Mouse (Mus musculus): ENCODE measurements around the gene Btf3. TPM values are rescaled to one million over a fixed set of nuclear protein-coding genes. Genes with fewer than 3 reads are reported as not detected.

The Btf3 gene
- polyA plus RNA-seq (2014; fragmentation: Illumina TruSeq; extraction: RNeasy Lipid Tissue Mini Kit (QIAGEN cat#74804); ENCODE audit: low read depth, low replicate concordance) = 340 TPM

DNA sequence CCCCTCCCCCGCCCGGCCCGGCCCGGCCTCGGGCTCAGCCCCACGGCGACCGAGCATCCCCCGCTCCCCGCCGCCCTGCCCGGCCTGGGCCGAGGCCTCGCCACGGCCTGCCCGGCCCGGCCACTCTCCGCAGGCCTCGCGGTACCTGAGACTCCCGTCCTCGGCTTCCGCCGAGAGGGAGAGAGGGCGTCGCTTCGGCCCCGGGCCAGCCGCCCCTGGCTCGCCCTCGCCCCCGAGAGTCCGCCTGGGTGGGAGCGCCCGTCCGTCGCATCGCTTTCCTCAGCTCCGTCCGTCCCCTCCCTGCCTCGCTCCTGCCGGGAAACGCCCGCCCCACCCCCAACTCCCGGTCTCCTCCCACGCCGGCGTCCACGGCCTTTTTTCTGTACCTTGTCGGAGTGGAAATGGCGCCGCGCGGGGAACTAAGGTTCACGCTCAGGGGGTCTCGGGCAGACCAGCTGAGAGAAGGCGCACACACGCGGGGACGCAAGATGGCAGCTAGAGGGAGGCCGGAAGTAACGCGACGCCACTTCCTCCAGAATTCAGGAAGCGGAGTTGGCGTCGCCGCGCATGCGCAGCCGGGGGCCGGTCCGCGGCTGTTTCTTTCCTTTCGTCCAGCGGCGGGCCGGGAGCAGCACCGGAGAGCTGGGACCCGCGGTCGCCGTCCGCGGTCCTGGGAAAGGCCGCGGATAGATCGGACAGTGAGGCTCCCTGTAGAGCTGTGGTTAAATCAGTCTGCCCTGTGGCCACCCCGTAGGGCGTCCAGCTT, at the start of gene Btf3:
Btf3 (minus strand) TSS at position 527 of the 766 bp plus-strand sequence.

DNA sequence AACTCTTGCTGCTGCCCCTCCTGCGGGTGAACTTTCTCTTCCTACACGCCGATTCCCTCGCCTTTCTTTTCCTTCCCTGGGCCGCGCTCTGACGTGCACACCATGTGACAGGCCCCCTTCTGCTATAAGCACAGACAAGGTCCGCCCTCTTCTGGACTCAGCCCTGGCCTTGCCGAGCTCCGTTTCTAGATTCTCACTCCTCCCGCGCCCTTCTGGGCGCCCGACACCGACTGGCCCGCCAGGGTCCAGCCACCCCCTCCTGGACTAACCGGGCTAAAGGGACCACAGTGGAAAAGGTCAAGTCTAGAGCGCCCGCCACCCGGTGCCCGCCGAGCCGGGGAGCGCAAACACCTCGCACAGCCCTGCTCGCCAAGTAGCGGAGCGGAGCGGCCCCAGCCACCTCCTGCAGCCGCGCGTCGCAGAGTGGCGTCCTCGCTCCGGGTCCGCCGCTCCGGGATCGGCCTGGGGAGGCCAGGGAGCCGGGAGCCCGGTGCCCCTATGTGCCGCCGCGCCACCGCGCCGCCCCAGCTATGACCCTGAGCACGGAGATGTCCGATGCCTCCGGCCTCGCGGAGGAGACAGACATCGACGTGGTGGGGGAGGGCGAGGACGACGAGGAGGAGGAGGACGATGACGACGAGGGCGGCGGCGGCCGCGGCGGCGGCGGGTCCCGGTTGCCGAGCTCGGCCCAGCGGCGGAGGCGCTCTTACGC, 37.4 kb upstream of the Btf3 start, which contains the start of gene Foxd1:
Foxd1 (plus strand) TSS at position 153 of the 712 bp plus-strand sequence.

DNA sequence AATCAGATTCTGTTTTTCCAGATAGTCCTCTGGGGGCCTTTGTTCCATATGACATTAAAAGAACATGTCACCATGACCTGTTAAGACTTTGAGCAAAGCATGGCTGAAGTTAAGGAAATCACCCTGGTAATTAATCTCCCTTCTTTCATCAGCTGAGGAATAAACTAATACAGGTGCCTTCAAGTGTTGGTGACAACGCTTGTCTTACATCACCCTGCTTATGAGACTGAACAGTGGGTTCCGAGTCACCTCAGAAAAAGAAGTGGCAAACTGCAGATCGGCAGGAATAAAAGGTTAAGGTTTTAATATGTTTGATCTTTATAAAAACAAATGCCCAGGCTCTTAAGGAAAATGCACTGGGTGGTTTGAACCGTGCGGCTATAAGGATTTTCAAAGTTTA, 37.1 kb downstream of the Btf3 start, which contains the start of gene Gm21976:
Gm21976 (plus strand) TSS at position 202 of the 400 bp plus-strand sequence.

DNA sequence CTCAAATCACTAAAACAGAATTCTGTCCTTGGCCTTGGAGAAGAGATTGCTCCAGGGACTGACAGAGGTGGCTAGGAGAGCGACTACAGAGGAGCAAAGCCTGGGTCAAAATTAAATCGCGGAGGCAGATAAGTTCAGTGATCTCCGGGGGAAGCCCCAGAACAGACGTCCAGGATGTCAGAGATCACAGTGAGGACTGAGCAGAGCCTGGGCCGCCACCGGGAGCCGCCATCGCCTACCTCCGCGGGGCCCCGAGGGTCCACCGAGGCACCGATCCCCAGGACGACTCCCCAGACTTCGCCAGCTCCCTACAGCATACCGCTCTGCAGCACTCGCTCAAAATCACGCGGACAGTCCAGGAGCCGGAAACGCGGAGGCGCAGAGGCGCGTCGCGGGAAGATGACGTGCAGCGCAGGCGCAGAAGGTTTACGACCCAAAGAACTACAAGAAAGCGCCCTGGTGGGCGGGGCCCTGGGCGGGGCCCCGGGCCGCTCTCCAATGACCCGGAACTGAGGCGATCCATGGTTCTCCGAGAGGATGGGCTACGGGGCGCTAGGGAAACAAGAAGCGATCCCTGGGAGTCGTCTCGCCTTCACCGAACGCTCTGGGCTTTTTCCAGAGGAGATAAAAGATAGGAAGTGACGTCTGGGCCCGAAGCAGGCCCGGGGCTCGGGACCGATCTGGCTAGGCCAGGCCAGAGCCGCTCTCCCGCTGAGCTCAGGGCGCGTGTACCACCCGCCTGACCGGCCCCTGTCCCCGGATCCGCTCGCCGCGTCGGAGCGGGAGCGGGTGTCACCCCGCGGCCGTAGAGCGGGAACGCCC, 54.0 kb downstream of the Btf3 start, which contains the start of the genes Utp15 and Ankra2:
Utp15 (minus strand) TSS at position 406 of the 822 bp plus-strand sequence.
Ankra2 (plus strand) TSS at position 439 of the 822 bp plus-strand sequence.

Other genes starting within 250 kb of the Btf3 start
- 3.5 TPM for gene Arhgef28, start 110.6 kb downstream of the Btf3 start, polyA plus RNA-seq (2014; fragmentation: Illumina TruSeq; extraction: RNeasy Lipid Tissue Mini Kit (QIAGEN cat#74804); ENCODE audit: low read depth, low replicate concordance)
- 6.4 TPM for gene Utp15, start 54.0 kb downstream of the Btf3 start, polyA plus RNA-seq (2014; fragmentation: Illumina TruSeq; extraction: RNeasy Lipid Tissue Mini Kit (QIAGEN cat#74804); ENCODE audit: low read depth, low replicate concordance)
- gene Ankra2, start 53.9 kb downstream of the Btf3 start, polyA plus RNA-seq (2014; fragmentation: Illumina TruSeq; extraction: RNeasy Lipid Tissue Mini Kit (QIAGEN cat#74804); ENCODE audit: low read depth, low replicate concordance) = 23.0 TPM
- not detected for gene Gm21976, start 37.1 kb downstream of the Btf3 start, polyA plus RNA-seq (2014; fragmentation: Illumina TruSeq; extraction: RNeasy Lipid Tissue Mini Kit (QIAGEN cat#74804); ENCODE audit: low read depth, low replicate concordance)
- gene Foxd1, start 37.2 kb upstream of the Btf3 start, polyA plus RNA-seq (2014; fragmentation: Illumina TruSeq; extraction: RNeasy Lipid Tissue Mini Kit (QIAGEN cat#74804); ENCODE audit: low read depth, low replicate concordance) = not detected
- gene Gm10320, start 175.0 kb upstream of the Btf3 start, polyA plus RNA-seq (2014; fragmentation: Illumina TruSeq; extraction: RNeasy Lipid Tissue Mini Kit (QIAGEN cat#74804); ENCODE audit: low read depth, low replicate concordance) = not detected